Comparison of ENCODE assay signal across 9 mouse cellular contexts in genomic region chr19:40995449-40996401, GRCm38 (mm10). TPM values are rescaled to one million over a fixed set of nuclear protein-coding genes. Genes with fewer than 3 reads are reported as not detected.
A peak's percentile ranks its signal among the peaks of the same experiment; 100 is the strongest.
DNase-seq lines count a peak whose midpoint lies in the region; ATAC-seq lines count a peak whose summit lies in the region.
"Had no signal": no experiment of that assay in that cellular context is flagged by ENCODE, and none has a peak within 500 bp of the region (broad histone marks: within the 10 kb centered on the region; RNA-seq: fewer than 3 reads in every experiment).

No protein-coding gene starts in this region.

- DNase-seq in frontal cortex, postnatal 36 days (ENCODE audit: low spot score in 2 of 2): no peak
- peak; percentile 20 for DNase-seq in 416B (ENCODE audit: low read depth)
- peak; percentile 18 to 38 for DNase-seq in cerebellum, postnatal 25 days
- peak; percentile 73 for DNase-seq in layer of hippocampus, adult 9-11 months
- DNase-seq in urinary bladder, postnatal 14 days (ENCODE audit: low spot score): no peak
- no peak for DNase-seq in gastrocnemius, adult 8-10 months (ENCODE audit: low spot score in 2 of 2)
- no peak for DNase-seq in thymus, postnatal 10 days (ENCODE audit: low spot score in 2 of 2)

- peak; percentile 14; the same call in 1 of the 2 replicates for ATAC-seq in frontal cortex, adult (ENCODE audit: low TSS enrichment)

RNA-seq across cellular contexts. Expression of gene Blnk, which starts 1.4 kb away (rescaled TPM):
- total RNA-seq in gastrocnemius, adult 8-10 months (2022): 1 to 10 TPM in 2 of 4 experiments, under 1 TPM in 2; 0.83 to 1.1 (median 1.0) TPM

RNA-seq across cellular contexts. Expression of gene Dntt, which starts 33.4 kb away (rescaled TPM):
- total RNA-seq in gastrocnemius, adult 8-10 months (2022): under 1 TPM in 2 of 4 experiments, not detected in 2; 0.13 to 0.16 TPM
- total RNA-seq: left cerebral cortex, postnatal 36 days had no signal

Comparison
In these comparisons a context has a peak if more than half of its experiments do, and no peak if none do; other contexts are left out.
1. DNase-seq: peak in 416B (single experiment), cerebellum, postnatal 25 days (2 of 2) and layer of hippocampus, adult 9-11 months (single experiment); none in frontal cortex, postnatal 36 days (0 of 2), urinary bladder, postnatal 14 days (single experiment), gastrocnemius, adult 8-10 months (0 of 2) and thymus, postnatal 10 days (0 of 2).